Mouse (Mus musculus) embryonic fibroblast, embryonic 13.5 days (primary cell): ENCODE data around the gene Nup107.
"Not testable (repeated sequence)": the region's sequence is repeated elsewhere in the genome, so short reads cannot be mapped to it uniquely, and the experiment has no call there.

Experiments used
- CTCF ChIP-seq: IDR thresholded peaks from 2 replicates; pipeline ENCODE4 v1.5.1; 2011; ENCODE audit warnings: mild to moderate bottlenecking, control low read depth, low read length, moderate library complexity, borderline replicate concordance; ENCODE audit not compliant: insufficient read depth
- POLR2A ChIP-seq: IDR thresholded peaks from 2 replicates; pipeline ENCODE4 v1.6.1; 2011; ENCODE audit warnings: low read depth, mild to moderate bottlenecking, control low read depth, low read length, moderate library complexity

GRCm38 (mm10) chr10:117715654-117716053, 76.9 kb downstream of the Nup107 start:
- not testable (repeated sequence) for TF ChIP-seq CTCF, POLR2A
